Mouse (Mus musculus) lung, postnatal 0 days (tissue): ENCODE data around the gene Clstn2.

ENCODE experiments used
- CTCF ChIP-seq: IDR thresholded peaks from 2 replicates; pipeline ENCODE4 v1.5.1; 2016; ENCODE audit warnings: antibody characterized with exemption, mild to moderate bottlenecking
- EP300 ChIP-seq: IDR thresholded peaks from 2 replicates; pipeline ENCODE4 v1.6.1; 2016; ENCODE audit warnings: antibody characterized with exemption, mild to moderate bottlenecking, control low read depth

- TF ChIP-seq CTCF (no peak), EP300 (no peak)
These were observed 347.3 kb downstream of the Clstn2 start for GRCm38 (mm10) chr9:97685664-97686063.
